Mouse (Mus musculus): Measurements from ENCODE around the gene Cox5a. TPM values are rescaled to one million over a fixed set of nuclear protein-coding genes. Genes with fewer than 3 reads are reported as not detected.

Gene Cox5a
- polyA plus RNA-seq, 1 experiment from 2014 or later: 761 TPM

DNA sequence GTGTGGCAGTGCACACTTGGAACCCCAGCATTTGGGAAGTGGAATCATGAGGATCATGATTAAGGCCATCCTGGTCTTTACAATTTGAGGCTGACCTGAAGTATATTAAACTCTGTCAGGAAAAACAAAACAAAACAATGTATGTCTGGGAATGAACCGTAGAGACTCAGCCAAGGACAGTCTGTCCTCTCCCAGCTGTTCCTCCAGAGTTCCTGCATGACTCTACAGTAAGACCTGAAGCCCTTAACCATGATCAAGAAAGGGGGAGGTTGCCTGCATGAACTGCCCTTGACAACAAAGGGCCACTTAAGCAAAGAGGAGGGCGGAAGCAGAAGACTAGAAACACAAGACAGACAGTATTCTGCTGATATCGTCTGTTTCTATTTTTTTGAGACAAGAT is 54.5 kb downstream of the Cox5a start:
- no peak for DNase-seq

DNA sequence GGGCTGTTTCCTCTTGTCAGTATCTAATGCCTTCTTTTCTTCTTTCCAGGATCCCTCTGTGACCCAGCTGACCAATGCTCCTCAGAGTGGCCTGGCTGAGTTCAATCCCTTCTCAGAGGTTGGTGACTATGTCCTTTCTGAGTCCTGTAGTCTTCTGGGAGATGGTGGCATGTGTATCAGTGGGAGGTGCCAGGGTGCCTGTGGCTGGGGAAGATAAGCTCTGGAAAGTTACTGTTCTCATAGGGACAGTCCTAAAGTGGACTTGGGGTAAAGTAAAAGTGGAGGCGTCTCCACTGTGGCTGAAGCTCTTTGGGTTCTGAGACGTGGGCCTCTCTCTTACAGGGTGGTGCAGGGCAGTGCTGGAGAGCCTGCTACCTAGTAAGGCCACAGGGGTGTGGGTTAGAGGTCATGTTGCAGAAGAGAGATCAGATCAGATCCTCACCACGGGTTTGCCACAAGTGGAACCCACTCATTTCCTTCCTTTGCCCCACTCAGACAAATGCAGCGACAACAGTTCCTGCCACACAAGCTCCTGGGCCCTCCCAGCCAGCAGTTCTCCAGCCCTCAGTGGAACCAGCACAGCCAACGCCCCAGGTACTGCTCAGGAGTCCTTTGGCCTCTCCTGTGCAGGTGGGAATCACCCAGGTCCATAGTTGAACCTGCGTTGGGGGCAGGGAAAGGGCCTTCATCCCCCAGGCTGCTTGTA is 56.2 kb downstream of the Cox5a start:
- ATAC-seq: peak; percentile 79
- Histone ChIP-seq H3K27me3 (ENCODE audit: insufficient read depth, low read length) (no peaks in the 10 kb centered on the region), H3K9ac (replicated peaks) (no peak overlapping the region), H3K4me3 (ENCODE audit: low read depth, low read length) (no peak overlapping the region), H3K4me1 (ENCODE audit: insufficient read depth) (peaks cover 5% of the 10 kb centered on the region; the same call in 1 of the 2 replicates), H3K9me3 (ENCODE audit: low read length) (no peaks in the 10 kb centered on the region), H3K36me3 (replicated peaks; ENCODE audit: insufficient read depth, low read length) (peaks cover 47% of the 10 kb centered on the region), H3K4me2 (ENCODE audit: low read depth, low read length) (no peak overlapping the region), H3K27ac (ENCODE audit: low read depth) (no peak overlapping the region)
- 39% methylated on average over 6 of the region's 6 CpGs for WGBS (ENCODE audit: insufficient replicate concordance)
- peak; percentile 24; the same call in 1 of the 2 replicates for TF ChIP-seq EP300 (IDR thresholded peaks at IDR 0.05; ENCODE audit: low read depth)
- no peak for TF ChIP-seq CTCF (IDR thresholded peaks at IDR 0.05; ENCODE audit: low read depth)
- DNase-seq: no peak

More for the DNA sequence above, 54.5 kb downstream of the Cox5a start:
- Histone ChIP-seq H3K4me1 (ENCODE audit: insufficient read depth) (peaks cover 5% of the 10 kb centered on the region; the same call in 1 of the 2 replicates), H3K9ac (replicated peaks) (no peak overlapping the region), H3K9me3 (ENCODE audit: low read length) (no peaks in the 10 kb centered on the region), H3K4me3 (ENCODE audit: low read depth, low read length) (no peak overlapping the region), H3K27me3 (ENCODE audit: insufficient read depth, low read length) (no peaks in the 10 kb centered on the region), H3K36me3 (replicated peaks; ENCODE audit: insufficient read depth, low read length) (peaks cover 32% of the 10 kb centered on the region), H3K4me2 (ENCODE audit: low read depth, low read length) (no peak overlapping the region), H3K27ac (ENCODE audit: low read depth) (no peak overlapping the region)
- WGBS (ENCODE audit: insufficient replicate concordance): 71% methylated on average over 3 of the region's 3 CpGs
- no peak for ATAC-seq
- TF ChIP-seq CTCF (IDR thresholded peaks at IDR 0.05; ENCODE audit: low read depth) (no peak), EP300 (IDR thresholded peaks at IDR 0.05; ENCODE audit: low read depth) (peak; percentile 19; the same call in 1 of the 2 replicates)

Other genes with a start within 250 kb of the Cox5a start
- gene Ppcdc, start 81.2 kb upstream of the Cox5a start, polyA plus RNA-seq (2015; fragmentation: Nextera tagmentation; extraction: Ambion mirVana): 10.7 and 11.5 TPM in 2 replicates
- gene Scamp5, start 53.2 kb upstream of the Cox5a start, polyA plus RNA-seq (2015; fragmentation: Nextera tagmentation; extraction: Ambion mirVana): 6.5 and 8.4 TPM in 2 replicates
- 0.48 and 0.67 TPM in 2 replicates for gene Rpp25, start 17.2 kb upstream of the Cox5a start, polyA plus RNA-seq (2015; fragmentation: Nextera tagmentation; extraction: Ambion mirVana)
- gene Fam219b, start 16.3 kb downstream of the Cox5a start, polyA plus RNA-seq (2015; fragmentation: Nextera tagmentation; extraction: Ambion mirVana): 4.6 and 5.1 TPM in 2 replicates
- 7.3 and 8.2 TPM in 2 replicates for gene Mpi, start 31.5 kb downstream of the Cox5a start, polyA plus RNA-seq (2015; fragmentation: Nextera tagmentation; extraction: Ambion mirVana)
- gene Scamp2, start 39.7 kb downstream of the Cox5a start, polyA plus RNA-seq (2015; fragmentation: Nextera tagmentation; extraction: Ambion mirVana): 29.6 and 31.2 TPM in 2 replicates
- 3.6 and 3.7 TPM in 2 replicates for gene Ulk3, start 68.2 kb downstream of the Cox5a start, polyA plus RNA-seq (2015; fragmentation: Nextera tagmentation; extraction: Ambion mirVana)
- not detected in 2 replicates for gene Cplx3, start 85.0 kb downstream of the Cox5a start, polyA plus RNA-seq (2015; fragmentation: Nextera tagmentation; extraction: Ambion mirVana)
- gene Lman1l, start 99.5 kb downstream of the Cox5a start, polyA plus RNA-seq (2015; fragmentation: Nextera tagmentation; extraction: Ambion mirVana): not detected in 2 replicates
- gene Csk, start 132.4 kb downstream of the Cox5a start, polyA plus RNA-seq (2015; fragmentation: Nextera tagmentation; extraction: Ambion mirVana): 13.6 and 15.5 TPM in 2 replicates
- 19.9 and 30.7 TPM in 2 replicates for gene Cyp1a2, start 162.4 kb downstream of the Cox5a start, polyA plus RNA-seq (2015; fragmentation: Nextera tagmentation; extraction: Ambion mirVana)
- 2.2 and 4.3 TPM in 2 replicates for gene Cyp1a1, start 166.7 kb downstream of the Cox5a start, polyA plus RNA-seq (2015; fragmentation: Nextera tagmentation; extraction: Ambion mirVana)
- 9.9 and 13.2 TPM in 2 replicates for gene Edc3, start 187.3 kb downstream of the Cox5a start, polyA plus RNA-seq (2015; fragmentation: Nextera tagmentation; extraction: Ambion mirVana)
- 40.2 and 40.4 TPM in 2 replicates for gene Clk3, start 244.6 kb downstream of the Cox5a start, polyA plus RNA-seq (2015; fragmentation: Nextera tagmentation; extraction: Ambion mirVana)

All from liver, postnatal 0 days (tissue).